15 mouse cellular contexts compared by ENCODE assay signal in the genomic region with DNA sequence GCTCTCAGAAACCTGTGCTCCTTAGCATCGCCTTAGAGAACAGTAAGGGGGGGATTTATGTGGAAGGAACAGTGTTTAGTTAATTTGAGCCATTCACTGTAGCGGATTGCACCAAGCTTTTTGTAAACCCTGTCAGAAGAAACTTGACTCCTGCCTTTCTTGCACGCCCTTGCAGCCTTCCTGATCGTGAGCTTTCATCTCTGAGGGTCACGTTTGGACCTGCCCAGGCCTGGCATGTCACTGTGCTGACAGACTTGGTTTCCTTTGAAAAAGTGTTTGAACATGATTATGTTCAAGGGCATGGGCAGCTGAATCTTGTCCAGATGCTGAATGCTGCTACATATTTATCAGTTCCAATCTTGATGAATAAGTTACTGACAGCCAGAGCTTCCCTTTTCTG.
DNase-seq lines count a peak whose midpoint lies in the region; ATAC-seq lines count a peak whose summit lies in the region.
"Had no signal": no experiment of that assay in that cellular context is flagged by ENCODE, and none has a peak within 500 bp of the region (broad histone marks: within the 10 kb centered on the region; RNA-seq: fewer than 3 reads in every experiment).

No protein-coding gene starts in this region.

- H3K9ac ChIP-seq in kidney, embryonic 16.5 days (replicated peaks; ENCODE audit: low read length): no peak overlapping the region
- H3K9ac ChIP-seq in embryonic facial prominence, embryonic 11.5 days (replicated peaks; ENCODE audit: low read length): no peak overlapping the region
- H3K9ac ChIP-seq in hindbrain, embryonic 14.5 days: no peak overlapping the region
- H3K9ac ChIP-seq: liver, embryonic 13.5 days had no signal

- H3K4me2 ChIP-seq in kidney, embryonic 16.5 days (replicated peaks; ENCODE audit: low read depth, low read length): no peak overlapping the region
- H3K4me2 ChIP-seq in embryonic facial prominence, embryonic 11.5 days (ENCODE audit: low read depth, low read length): no peak overlapping the region
- no peak overlapping the region for H3K4me2 ChIP-seq in hindbrain, embryonic 14.5 days (replicated peaks)
- H3K4me2 ChIP-seq: liver, embryonic 13.5 days had no signal

- H3K4me3 ChIP-seq in kidney, embryonic 16.5 days (ENCODE audit: low read length): no peak overlapping the region
- no peak overlapping the region for H3K4me3 ChIP-seq in embryonic facial prominence, embryonic 11.5 days (ENCODE audit: low read depth, low read length)
- H3K4me3 ChIP-seq in hindbrain, embryonic 14.5 days (replicated peaks; ENCODE audit: low read length): no peak overlapping the region
- H3K4me3 ChIP-seq: erythroblast, embryonic 14.5 days; liver, embryonic 13.5 days had no signal

- DNase-seq in kidney, postnatal 10 days: no peak
- peak; percentile 36 for DNase-seq in adrenal gland, postnatal 14 days
- peak; percentile 75 for DNase-seq in embryonic facial prominence, embryonic 11.5 days (ENCODE audit: low spot score)
- peak; percentile 43 for DNase-seq in mesoderm, embryonic 11.5 days (ENCODE audit: low read depth, low spot score)
- DNase-seq in hindbrain, embryonic 14.5 days (ENCODE audit: low spot score): no peak
- no peak for DNase-seq in liver
- DNase-seq: cerebellum, adult 9-10 months; heart, postnatal 36 days; kidney, adult 11 months; liver, embryonic 13.5 days; lung, postnatal 36 days; right cerebral cortex, postnatal 25 days had no signal

- H3K4me1 ChIP-seq in kidney, embryonic 16.5 days (ENCODE audit: insufficient read depth, low read length): peaks cover 11% of the 10 kb centered on the region; the same call in 1 of the 2 replicates
- H3K4me1 ChIP-seq in embryonic facial prominence, embryonic 11.5 days (ENCODE audit: control insufficient read depth, insufficient read depth, low read length): no peaks in the 10 kb centered on the region
- no peaks in the 10 kb centered on the region for H3K4me1 ChIP-seq in hindbrain, embryonic 14.5 days (replicated peaks; ENCODE audit: control insufficient read depth, insufficient read depth, low read length)
- H3K4me1 ChIP-seq: liver, embryonic 13.5 days had no signal

- H3K27me3 ChIP-seq in kidney, embryonic 16.5 days (ENCODE audit: insufficient read depth, low read length): no peaks in the 10 kb centered on the region
- H3K27me3 ChIP-seq in embryonic facial prominence, embryonic 11.5 days (ENCODE audit: control insufficient read depth, insufficient read depth, low read length): no peaks in the 10 kb centered on the region
- no peaks in the 10 kb centered on the region for H3K27me3 ChIP-seq in hindbrain, embryonic 14.5 days (ENCODE audit: control insufficient read depth, insufficient read depth, low read length)
- H3K27me3 ChIP-seq: liver, embryonic 13.5 days had no signal

- H3K9me3 ChIP-seq in kidney, embryonic 16.5 days (ENCODE audit: low read length): no peaks in the 10 kb centered on the region
- H3K9me3 ChIP-seq in embryonic facial prominence, embryonic 11.5 days (replicated peaks; ENCODE audit: control insufficient read depth, low read length): no peaks in the 10 kb centered on the region
- H3K9me3 ChIP-seq in hindbrain, embryonic 14.5 days (ENCODE audit: control insufficient read depth, low read length): no peaks in the 10 kb centered on the region
- H3K9me3 ChIP-seq: liver, embryonic 13.5 days had no signal

- no peaks in the 10 kb centered on the region for H3K36me3 ChIP-seq in kidney, embryonic 16.5 days (ENCODE audit: insufficient read depth, low read length)
- no peaks in the 10 kb centered on the region for H3K36me3 ChIP-seq in embryonic facial prominence, embryonic 11.5 days (replicated peaks; ENCODE audit: control insufficient read depth, insufficient read depth, low read depth, low read length)
- no peaks in the 10 kb centered on the region for H3K36me3 ChIP-seq in hindbrain, embryonic 14.5 days (replicated peaks; ENCODE audit: control insufficient read depth, insufficient read depth)
- H3K36me3 ChIP-seq: liver, embryonic 13.5 days had no signal

- 16% methylated on average over 5 of the region's 5 CpGs for WGBS in kidney, embryonic 16.5 days
- 10% methylated on average over 5 of the region's 5 CpGs for WGBS in embryonic facial prominence, embryonic 11.5 days
- WGBS in hindbrain, embryonic 14.5 days: 54% methylated on average over 5 of the region's 5 CpGs

- peak; percentile 59; the same call in 1 of the 2 replicates for ATAC-seq in kidney, embryonic 16.5 days (ENCODE audit: low FRiP score, low TSS enrichment)
- peak; percentile 59; the same call in 1 of the 2 replicates for ATAC-seq in embryonic facial prominence, embryonic 11.5 days (replicated peaks; ENCODE audit: insufficient number of reproducible peaks, low FRiP score, low TSS enrichment, low read depth)
- ATAC-seq in hindbrain, embryonic 14.5 days (ENCODE audit: low FRiP score): no peak
- ATAC-seq: CD4-positive, CD25-positive, alpha-beta regulatory T cell, adult 4 months had no signal

- peak overlapping the region; percentile 36 for H3K27ac ChIP-seq in kidney, embryonic 16.5 days (ENCODE audit: low read length)
- H3K27ac ChIP-seq in embryonic facial prominence, embryonic 11.5 days (replicated peaks; ENCODE audit: low read depth, low read length): peak overlapping the region; percentile 47; the same call in 1 of the 2 replicates
- H3K27ac ChIP-seq in hindbrain, embryonic 14.5 days: no peak overlapping the region
- H3K27ac ChIP-seq: liver, embryonic 13.5 days had no signal

Comparison
In these comparisons a context has a peak if more than half of its experiments do, and no peak if none do; other contexts are left out.
1. DNase-seq: peak in adrenal gland, postnatal 14 days (single experiment), embryonic facial prominence, embryonic 11.5 days (single experiment) and mesoderm, embryonic 11.5 days (single experiment); none in kidney, postnatal 10 days (single experiment), hindbrain, embryonic 14.5 days (single experiment) and liver (single experiment).